Mouse (Mus musculus) left cerebral cortex, postnatal 14 days (tissue): Measurements from ENCODE around the gene Lurap1. TPM values are rescaled to one million over a fixed set of nuclear protein-coding genes. Genes with fewer than 3 reads are reported as not detected.

Source experiments
- DNase-seq, 2 experiments: peaks; one replicate each; pipeline ENCODE4 v3.0.0; 2021 to 2022; ENCODE audit warnings: low spot score in 2 of 2, mixed read lengths in 1 of 2
- intact Hi-C: fragments of 180-260 bp; cut with DNase I; formaldehyde crosslinking; loops from one replicate; pipeline ENCODE4 v1.15.1; 2025
- total RNA-seq, 2 experiments: library from RNA; stranded (reverse); gene quantifications; 2 replicates each; pipeline ENCODE4 v1.2.3; 2021

The Lurap1 gene
- total RNA-seq, 2 experiments from 2014 or later: 23.3 to 29.5 TPM

DNA sequence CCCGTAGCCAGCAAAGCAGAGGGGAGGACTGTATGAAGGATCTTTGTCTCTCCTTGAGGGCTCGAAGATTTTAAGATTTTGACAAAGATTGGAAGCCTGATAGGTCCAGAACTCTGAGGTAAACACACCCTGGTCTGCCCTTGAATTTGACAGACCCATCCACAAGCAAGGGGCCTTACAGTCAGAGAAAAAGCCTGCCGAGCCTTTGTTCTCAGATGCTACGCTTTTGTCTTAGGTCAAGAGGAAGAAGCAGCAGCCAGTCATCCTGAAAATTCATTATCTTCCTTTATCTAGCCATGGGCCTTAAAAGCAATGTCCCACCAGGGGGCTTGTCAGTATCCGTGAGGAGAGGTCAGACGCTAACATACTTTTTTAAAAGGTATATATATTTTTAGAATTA is 23.2 kb downstream of the Lurap1 start:
- intact Hi-C loops: no loop called here
- DNase-seq: no peak

DNA sequence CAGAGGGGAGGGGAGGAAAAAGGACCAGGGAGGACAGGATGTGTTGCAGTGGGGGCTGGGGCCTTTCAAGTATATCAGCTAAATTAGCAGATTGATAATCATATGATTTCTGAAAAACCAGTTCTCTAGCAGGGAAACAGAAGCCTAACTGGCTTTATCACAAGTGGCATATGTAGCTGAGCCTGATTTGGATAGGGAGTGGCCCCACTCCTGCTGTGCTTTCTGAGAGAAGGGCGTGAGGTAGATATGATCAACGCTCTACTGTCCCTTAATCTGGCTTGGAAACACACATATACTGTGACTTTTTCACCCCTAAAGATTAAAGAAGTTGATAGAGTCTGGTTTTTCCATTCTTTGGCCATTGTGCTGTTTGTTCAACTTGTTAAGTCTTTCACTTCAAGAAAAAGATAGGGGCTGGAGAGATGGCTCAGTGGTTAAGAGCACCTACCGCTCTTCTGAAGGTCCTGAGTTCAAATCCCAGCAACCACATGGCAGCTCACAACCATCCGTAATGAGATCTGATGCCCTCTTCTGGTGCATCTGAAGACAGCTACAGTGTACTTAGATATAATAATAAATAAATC is 25.2 kb downstream of the Lurap1 start:
- no peak for DNase-seq
- intact Hi-C loops: no loop called here

DNA sequence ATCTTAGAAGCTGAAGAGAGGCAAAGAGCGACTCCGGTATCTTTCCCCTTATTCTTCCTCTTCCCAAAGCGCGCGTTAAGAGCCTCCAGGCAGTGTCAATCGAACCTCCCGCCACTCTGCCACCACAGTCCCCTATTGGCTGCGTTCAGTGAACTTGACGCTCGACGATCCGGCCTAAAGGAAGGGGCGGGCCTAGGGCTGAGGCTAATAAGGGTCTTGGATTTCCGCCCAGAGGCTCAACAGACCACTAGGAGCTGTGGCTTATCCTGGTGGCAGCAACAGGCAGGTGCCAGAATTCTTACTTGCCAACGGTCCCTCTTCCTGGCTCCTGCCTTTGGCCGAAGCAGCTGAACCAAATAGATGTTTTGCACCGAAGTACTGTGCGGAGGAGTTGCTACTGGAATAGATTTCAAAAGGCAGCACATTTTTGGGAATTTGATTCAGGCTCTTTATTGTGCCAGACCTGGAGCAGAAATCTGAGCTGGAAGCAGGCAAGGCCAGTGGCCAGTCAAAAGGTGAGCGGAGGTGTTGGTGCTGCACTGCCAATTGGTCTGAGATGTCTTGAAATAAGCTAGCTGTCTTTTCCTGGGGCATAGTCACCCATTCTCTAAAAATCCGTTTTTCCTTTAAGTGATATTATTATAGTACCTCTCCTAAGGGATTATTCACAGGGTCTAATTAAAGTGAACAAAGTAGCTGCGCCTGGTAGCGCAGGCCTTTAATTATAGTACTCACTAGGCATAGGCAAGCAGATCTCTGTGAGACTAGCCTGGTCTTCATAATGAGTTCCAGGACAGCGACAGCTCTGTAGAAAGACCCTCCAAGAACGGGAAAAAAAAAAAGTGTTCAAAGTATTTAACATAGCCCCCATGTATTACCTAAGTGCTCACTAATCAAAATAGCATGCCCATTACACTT is 27.3 kb downstream of the Lurap1 start, which contains the start of the genes Rad54l and Pomgnt1:
Rad54l (minus strand) TSS at position 89 of the 918 bp plus-strand sequence.
Pomgnt1 (plus strand) TSS at position 239 of the 918 bp plus-strand sequence.
- intact Hi-C loops: no loop called here
- DNase-seq: peak; percentile 74 to 80

DNA sequence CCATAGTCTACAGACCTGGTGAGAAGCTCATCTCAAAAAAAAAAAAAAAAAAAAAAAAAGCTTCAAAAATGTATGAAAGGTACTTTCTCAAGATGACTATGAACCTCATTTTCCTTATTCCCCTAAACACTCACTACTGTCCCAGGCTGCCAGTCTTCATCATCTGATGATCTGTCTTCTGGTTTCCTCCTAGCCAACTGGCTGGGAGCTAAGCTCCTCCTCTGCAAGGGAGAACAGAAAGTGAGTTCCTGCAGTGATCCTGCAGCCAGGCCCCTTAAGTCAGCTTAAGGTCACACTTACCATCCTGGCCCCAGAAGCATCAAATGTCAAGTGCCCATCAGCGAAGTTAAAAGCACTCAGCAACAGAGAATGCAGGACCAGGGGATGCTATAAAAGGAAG is 28.4 kb downstream of the Lurap1 start:
- DNase-seq: no peak
- intact Hi-C loops: no loop called here

DNA sequence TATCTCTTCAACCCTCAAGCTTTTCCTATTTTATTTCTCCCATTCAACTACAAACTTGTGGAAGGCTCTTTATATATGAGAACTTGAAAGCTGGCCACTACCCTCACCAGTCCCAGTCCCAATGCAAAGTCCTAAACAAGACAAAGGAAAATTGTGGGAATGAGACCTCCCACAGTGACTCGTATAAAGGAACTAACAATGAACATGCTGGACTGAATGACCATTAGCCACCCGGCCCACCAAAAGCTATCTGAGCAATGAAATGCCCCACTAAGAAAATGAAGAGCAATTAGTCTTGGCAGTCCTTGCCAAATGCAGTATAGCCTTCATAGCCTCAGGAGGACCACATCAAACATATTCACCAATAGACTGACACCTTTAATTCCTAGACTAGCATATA is 39.7 kb downstream of the Lurap1 start:
- no peak for DNase-seq

DNA sequence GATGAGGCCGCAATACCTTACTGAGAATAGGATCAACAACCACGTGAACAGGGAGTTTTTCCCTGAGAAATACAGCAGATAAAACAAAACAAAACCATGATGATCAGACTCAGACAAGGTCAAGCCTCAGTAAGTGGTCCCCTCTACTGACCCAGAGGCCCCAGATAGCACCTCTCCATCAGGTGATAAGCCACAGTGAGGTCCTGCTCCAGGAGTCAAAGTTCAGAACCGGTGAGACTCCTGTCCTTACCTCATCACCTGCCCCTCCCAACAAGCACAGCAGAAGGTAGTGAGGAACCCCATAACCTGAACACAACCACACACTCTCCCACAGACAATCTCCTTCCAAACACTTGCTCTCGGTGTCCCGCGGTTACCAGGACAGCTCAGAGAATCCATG is 40.4 kb downstream of the Lurap1 start:
- no peak for DNase-seq
- intact Hi-C loops: no loop called here

More for the DNA sequence above, 39.7 kb downstream of the Lurap1 start:
- intact Hi-C loops: no loop called here

DNA sequence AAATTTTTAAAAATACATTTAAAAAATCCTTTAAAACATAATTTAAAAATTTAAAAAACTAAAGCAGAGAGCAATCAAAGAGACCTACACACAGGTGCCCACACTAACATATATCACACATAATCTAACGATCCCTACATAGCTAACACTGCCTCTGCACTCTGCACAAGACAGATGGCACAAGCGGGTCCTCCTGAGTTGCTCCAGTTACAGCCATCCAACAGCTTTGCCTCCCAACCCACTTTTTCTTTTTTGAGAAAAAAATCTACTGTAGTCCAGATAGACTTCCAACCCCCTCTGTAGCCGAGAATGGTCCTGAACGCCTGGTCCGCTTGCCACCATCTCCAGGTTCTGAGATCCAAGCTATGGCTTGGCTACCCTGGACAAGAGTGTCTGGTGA is 45.9 kb downstream of the Lurap1 start:
- DNase-seq: peak in 1 of 2 experiments; percentile 33
- intact Hi-C loops: no loop called here

DNA sequence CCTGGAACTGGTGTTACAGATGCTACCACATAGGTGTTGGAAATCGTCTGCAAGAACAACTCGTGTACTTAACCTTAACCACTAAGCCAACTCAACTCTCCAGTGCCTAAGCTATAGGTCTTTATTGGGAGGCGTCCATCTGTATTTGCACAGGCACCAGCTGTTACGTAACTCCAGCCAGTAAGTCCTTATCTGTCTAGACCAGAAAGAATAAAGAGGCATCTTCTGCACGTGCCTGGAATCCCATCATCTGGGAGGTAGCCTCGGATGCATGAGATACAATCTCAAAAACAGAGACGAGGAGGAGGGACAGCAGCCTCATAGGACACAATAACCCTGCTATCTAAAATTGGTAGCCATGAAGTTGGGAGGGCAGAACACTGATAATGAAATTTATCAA is 50.2 kb downstream of the Lurap1 start:
- DNase-seq: no peak
- intact Hi-C loops: no loop called here

DNA sequence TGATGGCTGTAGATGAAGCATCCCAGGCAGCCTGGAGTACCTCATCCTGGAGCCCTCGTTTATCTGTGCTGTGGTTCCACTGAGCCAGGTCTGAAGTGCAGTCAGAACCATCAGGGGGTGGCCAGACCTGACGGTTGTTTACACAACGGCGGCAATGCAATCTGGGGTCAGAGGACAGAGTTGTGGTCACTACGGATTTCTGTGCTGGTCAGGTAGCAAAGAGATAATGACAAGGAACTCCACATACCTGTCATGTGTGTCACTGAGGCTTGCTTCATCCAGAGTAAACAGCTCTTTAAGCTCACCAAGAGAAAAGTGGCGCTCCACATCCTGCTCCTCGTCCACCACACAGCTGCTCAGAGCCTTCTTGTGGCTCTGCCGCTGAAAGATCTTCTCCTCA is 53.9 kb downstream of the Lurap1 start:
- no peak for DNase-seq
- intact Hi-C loops: no loop called here

DNA sequence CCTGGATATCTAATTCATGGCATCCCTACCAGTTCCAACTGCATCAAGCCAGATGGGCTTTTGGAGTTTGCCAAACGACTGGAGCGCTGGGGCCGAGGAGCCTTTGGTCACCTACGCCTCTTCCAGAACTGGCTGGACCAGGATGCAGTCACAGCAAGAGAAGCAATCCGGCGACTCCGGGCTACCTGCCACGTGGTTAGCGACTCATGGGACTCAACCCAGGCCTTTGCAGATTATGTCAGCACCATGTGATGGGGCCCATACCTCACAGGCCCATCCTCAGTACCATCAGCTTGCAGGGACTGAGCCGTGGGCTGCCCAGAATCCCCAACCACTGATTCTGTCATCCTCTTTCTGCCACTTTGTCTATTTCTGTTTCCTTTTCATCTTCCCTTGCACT is 54.8 kb downstream of the Lurap1 start:
- intact Hi-C loops: no loop called here

DNA sequence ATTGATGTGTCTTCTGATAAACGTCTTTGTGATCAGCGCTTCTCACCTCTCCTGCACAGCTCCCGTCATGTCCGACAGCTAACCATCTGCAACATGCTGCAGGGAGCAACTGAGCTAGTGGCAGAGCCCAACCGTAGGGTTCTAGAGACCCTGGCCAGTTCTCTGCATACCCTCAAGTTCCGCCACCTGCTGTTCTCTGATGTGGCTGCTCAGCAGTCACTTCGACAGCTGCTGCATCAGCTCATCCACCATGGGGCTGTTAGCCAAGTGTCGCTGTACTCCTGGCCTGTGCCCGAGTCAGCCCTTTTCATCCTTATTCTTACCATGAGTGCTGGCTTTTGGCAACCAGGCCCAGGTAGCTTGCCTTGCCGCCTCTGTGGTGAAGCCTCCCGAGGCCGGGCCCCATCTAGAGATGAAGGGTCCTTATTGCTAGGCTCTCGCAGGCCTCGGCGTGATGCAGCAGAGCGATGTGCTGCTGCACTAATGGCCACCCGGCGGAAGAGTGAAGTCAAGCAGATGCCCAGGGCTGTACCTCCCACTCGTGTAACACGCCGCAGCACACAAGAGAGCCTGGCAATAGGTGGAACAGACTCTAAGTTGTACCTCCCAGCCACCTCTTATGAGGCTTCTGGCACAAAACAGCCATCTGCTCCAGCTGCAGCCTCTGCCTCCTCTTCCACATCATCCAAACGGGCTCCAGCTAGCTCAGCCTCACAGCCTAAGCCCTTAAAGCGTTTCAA is 62.5 kb downstream of the Lurap1 start:
- DNase-seq: no peak
- intact Hi-C loops: no loop called here

More for the DNA sequence above, 54.8 kb downstream of the Lurap1 start:
- no peak for DNase-seq

Other genes with a start within 250 kb of the Lurap1 start
- gene Dmbx1, start 211.4 kb downstream of the Lurap1 start, total RNA-seq: under 1 TPM in 1 of 2 experiments, not detected in 1; 0.18 TPM
- 10 to 100 TPM; 86.6 to 90.7 TPM for gene Faah, start 133.4 kb downstream of the Lurap1 start, total RNA-seq
- 1 to 10 TPM; 8.5 to 9.1 TPM for gene Nsun4, start 97.5 kb downstream of the Lurap1 start, total RNA-seq
- gene Uqcrh, start 76.3 kb downstream of the Lurap1 start, total RNA-seq: 100 to 1,000 TPM; 434 to 435 TPM
- gene Lrrc41, start 76.1 kb downstream of the Lurap1 start, total RNA-seq: 10 to 100 TPM; 45.0 to 46.0 TPM
- gene Rad54l, start 27.6 kb downstream of the Lurap1 start, total RNA-seq: under 1 TPM; 0.55 to 0.82 TPM
- gene Pomgnt1, start 27.5 kb downstream of the Lurap1 start, total RNA-seq: 10 to 100 TPM; 69.3 to 71.5 TPM
- gene Tspan1, start 16.3 kb upstream of the Lurap1 start, total RNA-seq: under 1 TPM in 1 of 2 experiments, not detected in 1; 0.47 TPM
- gene 1700042G07Rik, start 22.0 kb upstream of the Lurap1 start, total RNA-seq: not detected
- 1 to 10 TPM in 1 of 2 experiments, not detected in 1; 2.0 TPM for gene Gm49337, start 22.0 kb upstream of the Lurap1 start, total RNA-seq
- gene Pik3r3, start 70.3 kb upstream of the Lurap1 start, total RNA-seq: 10 to 100 TPM; 39.6 to 46.0 TPM